Mouse (Mus musculus) brown adipose tissue, adult 24 weeks (tissue): ENCODE measurements around the gene Dnmt3l. TPM values are rescaled to one million over a fixed set of nuclear protein-coding genes. Genes with fewer than 3 reads are reported as not detected.

Source experiments
- polyA plus RNA-seq: library from polyadenylated mRNA; stranded (reverse); fragments of >200 nt; gene quantifications from 2 replicates; pipeline ENCODE4 v1.2.4, GENCODE M21; 2012; ENCODE audit not compliant: missing spikeins, insufficient read depth, insufficient read length

Dnmt3l gene
- polyA plus RNA-seq, 1 experiment, result 2.3 TPM

Other genes starting within 250 kb of the Dnmt3l start
- gene Gm9639, start 246.9 kb upstream of the Dnmt3l start, polyA plus RNA-seq, result not detected in 2 replicates
- not detected in 2 replicates for gene Gm19668, start 242.8 kb upstream of the Dnmt3l start, polyA plus RNA-seq
- gene Gm9507, start 230.1 kb upstream of the Dnmt3l start, polyA plus RNA-seq, result not detected in 2 replicates
- not detected in 2 replicates for gene Gm2696, start 227.3 kb upstream of the Dnmt3l start, polyA plus RNA-seq
- not detected in 2 replicates for gene Krtap10-4, start 214.9 kb upstream of the Dnmt3l start, polyA plus RNA-seq
- not detected in 2 replicates for gene Krtap10-10, start 206.0 kb upstream of the Dnmt3l start, polyA plus RNA-seq
- not detected in 2 replicates for gene Gm36176, start 195.1 kb upstream of the Dnmt3l start, polyA plus RNA-seq
- not detected in 2 replicates for gene Gm10318, start 189.1 kb upstream of the Dnmt3l start, polyA plus RNA-seq
- gene Gm3285, start 180.0 kb upstream of the Dnmt3l start, polyA plus RNA-seq, result not detected in 2 replicates
- gene Lrrc3, start 139.4 kb upstream of the Dnmt3l start, polyA plus RNA-seq, result 0.33 TPM in 1 of 2 replicates, not detected in the other
- gene Trpm2, start 71.4 kb upstream of the Dnmt3l start, polyA plus RNA-seq, result 0.63 TPM in 1 of 2 replicates, not detected in the other
- gene 1810043G02Rik, start 63.4 kb upstream of the Dnmt3l start, polyA plus RNA-seq, result 16.0 and 16.4 TPM in 2 replicates
- 326 and 453 TPM in 2 replicates for gene Pfkl, start 31.9 kb upstream of the Dnmt3l start, polyA plus RNA-seq
- gene Aire, start 1.7 kb downstream of the Dnmt3l start, polyA plus RNA-seq, result not detected in 2 replicates
- 1.1 and 1.3 TPM in 2 replicates for gene Icosl, start 27.4 kb downstream of the Dnmt3l start, polyA plus RNA-seq
- gene D10Jhu81e, start 127.8 kb downstream of the Dnmt3l start, polyA plus RNA-seq, result 403 and 476 TPM in 2 replicates
- 3.3 and 4.3 TPM in 2 replicates for gene Pwp2, start 143.2 kb downstream of the Dnmt3l start, polyA plus RNA-seq
- gene Trappc10, start 202.7 kb downstream of the Dnmt3l start, polyA plus RNA-seq, result 22.4 and 23.1 TPM in 2 replicates